Mouse (Mus musculus): ENCODE data around the gene Podn.

The Podn gene

DNA sequence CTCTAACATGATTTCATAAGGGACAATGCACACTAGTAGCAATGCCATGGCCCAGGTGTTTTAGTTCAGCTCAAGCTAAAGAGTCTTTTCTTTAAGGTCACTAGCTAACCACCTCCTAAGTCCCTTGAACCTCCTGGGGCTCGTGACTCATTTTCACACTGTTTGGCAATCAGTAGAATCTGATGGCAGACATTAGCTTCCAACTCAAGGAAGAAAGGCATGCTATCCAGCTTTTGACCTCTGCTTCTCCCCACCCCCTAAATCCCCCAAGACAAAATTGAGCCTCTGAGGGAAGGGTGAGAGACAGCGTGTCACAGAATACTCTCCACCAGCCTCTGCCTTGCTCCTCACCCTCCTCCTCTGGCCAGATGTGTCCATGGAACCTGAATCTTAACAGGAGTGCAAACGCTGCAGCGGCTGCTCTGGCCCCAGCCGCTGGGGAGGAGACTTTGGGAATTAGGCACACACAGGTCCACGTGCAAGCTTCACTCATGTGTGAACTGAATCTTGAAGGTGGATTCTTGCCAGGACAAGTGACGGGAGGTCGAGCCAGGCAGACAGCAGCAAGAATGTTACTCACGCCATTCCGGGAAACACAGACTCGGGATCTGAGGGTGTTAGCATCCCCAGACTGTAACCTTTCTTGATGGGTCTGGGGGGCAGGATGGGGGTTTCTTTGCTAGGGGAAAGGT, 97.5 kb downstream of the Podn start:
- DNase-seq = no peak

DNA sequence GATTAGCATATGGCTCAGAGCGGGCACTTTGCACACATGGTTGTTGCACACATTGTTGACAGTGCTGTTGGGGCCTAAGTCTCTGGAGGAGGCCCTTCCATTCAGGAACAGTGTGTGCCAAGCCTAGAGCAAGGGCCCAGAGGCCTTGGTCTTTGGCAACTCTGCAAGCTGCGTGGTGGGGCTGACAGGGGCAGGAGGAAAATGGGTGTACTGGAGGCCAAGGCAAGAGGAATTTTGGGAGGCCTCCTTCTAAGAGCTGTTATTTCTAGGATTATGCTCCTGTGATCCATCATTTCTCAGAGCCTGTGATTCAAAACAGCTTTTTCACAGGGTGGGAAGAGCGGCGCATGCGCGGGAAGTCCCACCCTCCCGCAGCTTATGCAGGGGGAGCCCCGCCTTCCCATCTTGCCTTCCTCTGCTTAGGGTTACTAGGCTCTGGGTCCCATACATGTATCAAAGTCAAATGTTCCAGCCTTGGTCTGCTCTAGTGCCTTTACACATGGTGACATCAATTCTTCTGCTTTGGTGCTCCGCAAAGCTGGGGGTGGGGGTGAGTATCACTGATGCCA, 99.7 kb downstream of the Podn start:
- DNase-seq = no peak

DNA sequence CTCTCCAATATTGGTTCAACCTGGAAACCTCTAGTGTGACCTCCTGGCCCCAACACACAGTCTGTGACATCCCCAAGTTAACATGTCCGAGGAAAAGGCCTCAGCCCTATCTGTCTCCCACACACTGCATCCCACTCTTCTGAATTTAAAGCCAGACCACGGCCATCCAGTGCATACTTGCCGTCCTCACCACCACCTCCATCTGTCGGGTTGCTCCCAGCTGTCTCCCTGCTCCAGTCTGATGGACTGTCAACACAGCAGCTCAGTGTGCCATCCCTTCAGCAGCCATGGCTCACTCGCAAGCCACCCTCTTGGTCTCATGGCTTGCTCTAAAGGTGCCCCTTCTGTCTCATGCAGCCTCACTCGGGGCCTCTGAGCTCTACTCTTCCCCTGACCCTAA, 100.5 kb downstream of the Podn start:
- no peak for DNase-seq

DNA sequence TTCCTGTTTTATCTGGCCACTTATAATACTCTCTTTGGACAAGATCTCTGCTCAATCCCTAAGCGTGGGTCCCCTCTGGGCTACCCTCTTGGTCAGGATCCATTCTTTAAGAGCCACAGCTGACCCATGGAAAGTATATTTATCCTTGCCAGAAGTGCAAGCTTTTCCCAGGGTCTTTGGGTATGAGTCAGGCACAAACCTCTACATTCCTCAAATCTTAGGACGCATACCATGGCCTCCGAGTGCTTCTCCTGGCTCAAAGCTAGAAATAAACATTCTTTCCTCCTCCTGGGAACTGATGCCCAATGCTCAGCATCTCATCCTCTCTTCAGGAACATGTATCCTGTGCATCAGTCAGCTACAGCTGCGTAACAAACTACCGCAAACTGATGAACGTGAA, 101.2 kb downstream of the Podn start:
- DNase-seq = no peak

DNA sequence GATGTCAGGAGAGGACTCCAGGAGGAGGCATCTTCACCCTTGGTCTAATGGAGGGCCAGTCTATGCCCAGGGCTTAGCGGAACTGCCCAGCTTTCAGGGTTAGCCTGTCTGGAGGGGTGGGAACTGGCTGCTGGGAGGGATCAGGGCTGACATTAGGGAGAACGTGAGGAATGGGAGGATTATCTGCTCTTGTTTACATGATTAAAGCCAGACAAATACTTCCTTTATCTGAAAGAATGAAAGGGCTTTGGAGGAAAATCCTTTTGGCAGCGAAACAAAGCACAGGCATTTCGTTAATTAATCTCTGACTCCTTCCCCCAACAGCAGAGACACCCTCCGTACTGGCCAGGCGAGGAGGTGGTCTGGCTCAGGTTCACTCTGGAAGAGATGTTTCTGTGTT, 104.4 kb downstream of the Podn start:
- DNase-seq = no peak

DNA sequence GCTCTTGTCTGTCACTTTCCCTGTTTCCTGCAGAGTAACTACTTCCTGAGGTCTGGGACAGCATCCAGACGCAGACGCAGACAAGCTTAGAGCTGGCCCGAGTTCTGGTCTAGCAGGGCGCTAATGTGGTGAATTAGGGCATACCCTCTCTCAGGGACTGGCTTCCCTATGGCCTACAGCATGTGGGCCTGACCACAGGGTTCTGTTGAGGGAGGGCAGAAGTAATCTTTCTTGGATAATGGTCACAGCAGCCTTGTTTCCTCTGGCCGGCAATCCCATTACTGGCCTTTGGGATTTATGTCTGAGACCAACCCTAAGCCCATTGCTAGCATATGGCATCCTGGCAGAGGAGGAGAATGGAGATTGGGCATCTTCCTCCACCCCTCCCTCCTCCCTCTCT, 105.4 kb downstream of the Podn start:
- DNase-seq = peak; percentile 58

DNA sequence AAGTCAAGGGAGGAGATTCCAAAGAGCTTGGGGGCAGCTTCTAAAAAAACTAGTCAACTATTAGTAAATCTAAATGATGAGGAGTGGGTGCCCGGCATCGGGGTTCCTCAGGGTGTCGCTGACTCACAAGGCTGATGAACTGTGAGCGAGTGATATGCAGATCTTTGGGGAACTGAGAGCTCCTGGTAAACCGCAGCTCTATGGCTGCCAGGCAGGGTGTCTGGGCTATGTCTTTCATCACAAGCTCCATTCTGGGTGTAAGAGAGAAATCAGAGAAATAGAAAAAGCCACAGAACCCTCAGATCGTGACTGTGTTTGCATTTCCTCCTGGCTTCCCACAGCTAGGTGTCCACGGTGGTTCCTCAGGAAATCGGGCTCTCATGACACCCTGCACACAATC, 107.3 kb downstream of the Podn start:
- DNase-seq = no peak

DNA sequence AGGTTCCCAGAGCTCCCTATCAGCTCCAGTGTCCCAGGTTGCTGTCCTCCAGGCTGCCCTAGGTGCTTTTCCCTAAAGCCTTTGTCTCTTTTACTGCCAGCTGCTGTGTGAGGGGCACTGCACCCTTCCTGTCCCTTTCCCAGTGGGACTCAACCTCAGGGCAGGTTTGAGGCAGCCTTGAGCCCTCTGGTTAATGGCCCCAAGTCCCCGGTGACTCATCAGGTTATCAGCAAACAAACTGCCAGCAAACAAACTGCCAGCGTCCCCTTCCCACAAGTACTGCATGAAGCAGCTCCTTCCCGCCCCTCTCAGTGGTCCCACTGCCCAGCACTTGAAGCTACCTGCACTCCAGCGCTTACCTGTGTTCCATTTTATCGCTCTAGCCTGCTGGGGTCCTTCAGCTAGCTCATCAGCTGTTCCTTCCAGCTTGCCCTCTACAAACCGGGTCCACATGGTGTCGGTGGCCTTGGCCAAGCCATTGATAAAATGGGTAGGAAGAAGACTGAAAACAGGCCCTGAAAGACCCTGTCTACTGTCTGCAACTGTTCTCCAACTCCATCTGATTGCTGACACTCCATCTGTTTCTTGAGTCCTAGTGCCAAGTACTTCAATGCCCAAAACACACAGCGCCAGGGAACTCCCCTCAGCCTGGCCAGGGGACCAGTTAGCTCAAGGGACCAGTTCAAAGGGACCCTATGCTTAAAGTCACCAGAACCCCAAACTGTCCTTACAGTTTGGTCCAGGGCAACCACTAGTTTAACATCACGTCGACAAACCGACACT, 109.7 kb downstream of the Podn start:
- DNase-seq = no peak

DNA sequence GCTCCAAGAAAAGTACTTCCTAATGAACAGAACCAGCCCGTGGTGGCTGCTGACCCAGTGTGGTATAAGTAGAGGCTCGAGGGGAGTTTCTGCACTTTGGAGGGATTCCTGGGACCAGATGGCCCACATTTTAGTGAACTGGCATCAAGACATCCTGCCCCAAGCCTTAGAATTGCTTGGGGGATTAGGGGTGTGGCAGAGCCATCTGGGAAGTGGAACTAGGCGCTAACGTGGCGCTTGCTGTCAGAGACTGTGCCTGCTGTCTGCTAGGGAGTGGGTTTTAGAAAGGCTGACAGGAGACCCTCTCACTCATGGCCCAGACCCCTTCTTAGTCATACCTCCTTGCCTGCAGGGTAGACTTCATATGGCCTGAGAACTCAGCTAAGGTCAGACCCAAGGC, 110.4 kb downstream of the Podn start:
- DNase-seq = no peak

DNA sequence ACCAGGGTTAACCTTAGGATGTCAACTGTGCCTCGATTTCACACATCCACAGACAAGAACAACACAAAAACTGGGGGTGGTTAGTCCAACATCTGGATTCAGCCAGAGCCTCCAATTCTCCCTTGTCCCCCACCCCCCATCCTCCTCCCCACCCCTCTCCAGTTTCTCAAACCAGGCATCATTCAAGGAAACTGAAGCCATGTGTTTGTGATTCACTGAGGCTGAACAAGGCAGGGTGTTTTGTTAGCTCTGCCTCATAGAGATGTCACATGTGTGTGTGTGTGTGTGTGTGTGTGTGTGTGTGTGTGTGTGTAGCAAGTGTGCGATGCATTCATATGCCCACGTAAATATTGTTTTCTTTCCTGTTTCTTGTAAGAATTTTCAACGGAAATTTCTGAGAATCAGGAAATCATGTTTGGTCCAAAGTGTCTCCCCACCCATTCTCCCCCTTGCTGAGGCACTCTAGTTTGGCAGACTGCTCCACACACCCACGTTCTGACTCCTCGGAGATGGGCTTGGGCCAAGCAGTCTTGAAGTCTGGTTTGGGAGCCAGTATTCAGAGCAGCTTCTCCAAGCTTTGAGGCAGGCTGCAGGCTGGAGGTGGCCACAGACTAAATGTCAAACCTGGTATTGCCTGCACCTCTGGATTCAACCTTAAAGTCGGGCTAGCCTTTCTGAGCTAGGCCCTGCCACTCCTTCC, 111.8 kb downstream of the Podn start:
- peak; percentile 21 for DNase-seq

DNA sequence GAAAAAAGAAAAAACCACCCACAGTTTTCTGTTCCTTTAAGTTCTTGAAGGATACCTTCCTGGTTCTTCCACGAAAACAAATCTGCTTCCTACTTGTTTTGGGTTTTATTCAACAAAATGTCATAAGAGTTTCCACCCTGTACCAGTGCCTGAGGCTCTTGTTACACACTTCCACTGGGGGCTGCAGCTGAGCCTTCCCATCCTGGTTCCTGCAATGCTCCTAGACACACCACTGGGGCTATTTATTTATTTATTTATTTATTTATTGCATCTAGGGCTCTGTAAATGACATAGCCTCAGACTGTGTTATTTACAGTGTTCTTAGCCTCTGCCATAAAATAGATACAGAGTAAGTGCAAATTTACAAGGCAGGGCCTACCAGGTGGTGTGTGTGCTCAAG, 112.5 kb downstream of the Podn start:
- DNase-seq = no peak

DNA sequence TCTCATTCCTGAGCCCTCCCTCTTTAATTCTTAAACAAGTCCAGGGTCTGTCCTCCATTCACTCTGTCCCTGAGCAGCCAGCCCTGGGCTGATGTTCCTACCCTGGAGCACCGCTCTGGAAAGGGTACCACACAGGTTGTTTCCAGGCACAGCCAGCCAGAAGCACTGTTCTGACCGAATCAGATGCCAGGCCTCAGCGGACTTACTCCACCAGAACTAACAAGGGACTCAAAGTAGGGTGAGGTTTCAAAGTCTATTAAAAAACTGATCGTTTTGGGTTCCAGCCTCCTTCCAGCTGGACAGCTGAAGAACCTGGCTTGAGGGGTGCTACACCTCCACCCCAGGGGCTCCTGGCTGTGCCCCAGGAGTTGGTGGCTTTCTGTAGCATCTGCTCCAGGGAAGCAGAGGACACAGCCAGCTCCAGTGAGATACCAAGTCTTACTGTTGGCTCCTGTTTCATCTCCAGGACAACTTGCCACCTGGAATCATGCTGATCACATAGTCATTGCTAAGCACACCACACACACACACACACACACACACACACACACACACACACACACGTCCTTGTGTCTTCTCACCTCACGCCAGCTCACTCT, 116.1 kb downstream of the Podn start:
- peak; percentile 38 for DNase-seq

DNA sequence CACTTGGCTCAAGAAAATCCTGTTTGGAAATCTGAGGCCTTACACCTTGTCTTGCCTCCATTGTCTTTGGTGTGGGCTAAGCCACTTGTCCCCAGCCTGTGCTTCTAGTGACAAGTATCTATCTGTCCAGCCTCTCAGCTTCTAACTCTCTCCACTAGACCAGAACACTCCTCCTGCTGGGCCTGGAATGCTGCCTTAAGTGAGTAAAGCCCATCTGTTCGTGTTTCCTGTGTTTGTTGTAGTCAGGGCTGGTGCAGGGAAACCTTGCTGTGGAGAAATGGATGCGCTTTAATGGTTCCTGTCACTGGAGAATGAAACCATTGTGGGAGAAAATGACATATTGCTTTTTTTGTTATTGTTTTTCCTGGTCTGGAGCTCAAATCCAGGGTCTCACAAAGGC, 116.7 kb downstream of the Podn start:
- peak; percentile 91 for DNase-seq

DNA sequence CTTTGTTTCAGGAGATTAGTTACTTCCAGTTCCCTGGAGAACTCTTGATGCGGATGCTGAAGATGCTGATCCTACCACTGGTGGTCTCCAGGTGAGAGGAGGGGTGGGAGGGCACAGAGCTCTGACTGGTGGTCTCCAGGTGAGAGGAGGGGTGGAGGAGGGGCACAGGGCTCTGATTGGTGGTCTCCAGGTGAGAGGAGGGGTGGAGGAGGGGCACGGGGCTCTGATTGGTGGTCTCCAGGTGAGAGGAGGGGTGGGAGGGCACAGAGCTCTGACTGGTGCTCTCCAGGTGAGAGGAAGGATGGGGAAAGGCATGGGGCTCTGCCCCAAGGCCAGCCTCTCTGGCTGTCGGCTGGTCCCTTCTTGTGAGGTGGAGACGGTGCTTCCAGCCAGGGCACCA, 118.7 kb downstream of the Podn start:
- no peak for DNase-seq

DNA sequence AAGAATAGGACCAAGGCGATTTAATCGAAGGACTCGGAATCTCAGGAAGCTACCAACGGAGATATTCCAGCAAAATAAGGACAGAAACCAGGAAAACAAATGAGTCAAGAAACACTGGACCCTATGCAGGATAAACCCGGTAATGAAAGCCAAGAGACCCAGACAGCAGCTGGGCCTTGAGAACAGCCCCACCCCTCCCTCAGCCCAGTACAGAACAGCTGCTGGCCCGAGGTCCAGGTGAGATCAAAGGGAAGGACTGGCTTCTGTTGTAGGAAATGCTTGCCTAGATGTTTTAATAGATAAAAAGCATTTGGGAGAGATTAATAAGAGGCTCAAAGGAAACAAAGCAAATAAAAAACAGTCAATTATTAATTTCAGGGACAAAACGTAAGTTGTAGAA, 121.2 kb downstream of the Podn start:
- DNase-seq = no peak

DNA sequence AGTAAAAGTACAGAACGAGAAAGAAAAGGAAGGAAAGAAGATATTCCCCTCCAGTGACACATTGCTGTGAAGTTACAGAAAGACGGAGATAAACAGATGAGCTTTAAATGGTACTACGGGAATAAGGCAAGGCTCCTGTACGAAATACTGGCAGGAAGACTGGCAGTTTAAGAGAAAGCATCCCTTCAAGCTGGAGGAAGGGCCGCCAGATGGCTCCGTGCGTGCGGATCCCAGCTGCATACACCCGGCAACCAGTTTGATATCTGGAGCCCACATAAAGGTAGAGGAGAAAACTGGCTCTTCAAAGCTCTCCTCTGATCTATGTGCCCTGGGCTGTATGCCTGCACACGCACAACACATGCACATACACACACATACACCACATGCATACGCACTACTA, 121.7 kb downstream of the Podn start:
- DNase-seq = no peak

DNA sequence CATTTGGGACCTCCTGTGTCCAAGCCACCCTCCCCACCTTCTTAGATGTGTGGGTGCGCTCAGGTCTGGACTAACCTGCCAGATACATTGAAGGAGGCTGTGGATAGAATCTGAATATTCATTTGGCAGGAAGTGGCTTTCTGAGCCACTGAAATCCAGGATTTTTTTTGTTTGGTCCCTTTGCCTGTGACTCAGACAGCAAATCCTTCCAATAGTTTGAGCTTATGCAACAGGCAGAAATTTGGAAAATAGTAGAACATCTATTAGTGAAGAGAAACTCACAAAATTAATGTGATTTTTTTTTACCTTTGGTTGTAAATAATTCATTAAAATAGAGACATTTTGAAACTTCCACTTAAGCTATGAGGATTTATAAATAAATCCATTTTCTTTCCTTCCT, 125.1 kb downstream of the Podn start:
- DNase-seq = no peak

DNA sequence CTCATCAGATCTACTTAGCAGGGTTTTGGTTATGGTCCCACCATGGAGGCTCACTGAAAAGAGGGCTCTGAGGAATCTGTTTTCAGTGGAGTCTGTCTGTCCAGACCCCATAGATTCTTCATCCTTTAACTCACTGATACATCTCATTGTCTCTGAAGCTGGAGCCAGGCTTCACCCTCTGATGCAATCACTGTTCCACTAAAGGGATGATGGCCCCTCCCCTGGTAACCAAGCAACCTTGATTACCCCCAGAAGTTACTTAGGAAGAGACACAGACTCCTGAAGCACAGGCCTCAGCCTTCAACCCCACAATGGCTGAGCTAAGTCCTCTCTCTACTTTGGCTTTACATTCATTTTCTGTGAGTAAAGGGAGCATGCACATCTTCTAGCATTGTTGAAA, 126.5 kb downstream of the Podn start:
- no peak for DNase-seq

DNA sequence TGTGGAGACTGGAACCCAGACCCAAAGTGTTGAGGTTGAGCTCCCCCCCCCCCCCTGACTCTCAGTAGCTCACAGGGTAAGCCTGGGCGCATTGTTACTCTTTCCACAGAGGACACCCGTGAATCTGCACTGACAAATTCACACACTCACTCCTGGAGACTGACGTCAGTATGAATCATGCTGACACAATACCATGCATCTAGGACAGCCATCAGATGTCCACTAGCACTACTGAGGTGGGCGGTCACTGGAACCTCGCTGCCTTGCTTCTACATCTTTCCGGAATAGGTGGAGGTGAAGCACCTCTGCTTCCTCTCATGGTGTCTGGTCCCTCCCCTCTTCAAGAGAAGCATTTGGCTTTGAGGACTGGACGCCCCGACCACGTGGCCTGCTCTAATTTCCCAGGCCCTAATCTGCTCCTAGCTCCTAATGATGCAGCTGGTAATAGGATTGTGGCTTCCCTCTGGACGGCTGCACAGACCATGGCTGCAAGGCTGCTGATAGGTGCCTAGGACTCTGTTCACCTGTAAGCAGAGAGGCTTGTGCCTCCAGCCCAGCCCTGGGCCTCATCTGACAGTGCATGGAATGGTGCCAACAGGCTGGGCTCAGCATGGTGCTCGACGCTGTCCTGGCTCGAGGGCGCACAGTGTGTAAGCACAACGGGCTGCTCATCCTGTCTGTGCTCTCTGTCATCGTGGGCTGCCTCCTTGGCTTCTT, 128.1 kb downstream of the Podn start, which contains the start of gene Slc1a7:
Gene Slc1a7 (plus strand): TSS at position 367 of the 717 bp plus-strand sequence.
- DNase-seq = no peak

DNA sequence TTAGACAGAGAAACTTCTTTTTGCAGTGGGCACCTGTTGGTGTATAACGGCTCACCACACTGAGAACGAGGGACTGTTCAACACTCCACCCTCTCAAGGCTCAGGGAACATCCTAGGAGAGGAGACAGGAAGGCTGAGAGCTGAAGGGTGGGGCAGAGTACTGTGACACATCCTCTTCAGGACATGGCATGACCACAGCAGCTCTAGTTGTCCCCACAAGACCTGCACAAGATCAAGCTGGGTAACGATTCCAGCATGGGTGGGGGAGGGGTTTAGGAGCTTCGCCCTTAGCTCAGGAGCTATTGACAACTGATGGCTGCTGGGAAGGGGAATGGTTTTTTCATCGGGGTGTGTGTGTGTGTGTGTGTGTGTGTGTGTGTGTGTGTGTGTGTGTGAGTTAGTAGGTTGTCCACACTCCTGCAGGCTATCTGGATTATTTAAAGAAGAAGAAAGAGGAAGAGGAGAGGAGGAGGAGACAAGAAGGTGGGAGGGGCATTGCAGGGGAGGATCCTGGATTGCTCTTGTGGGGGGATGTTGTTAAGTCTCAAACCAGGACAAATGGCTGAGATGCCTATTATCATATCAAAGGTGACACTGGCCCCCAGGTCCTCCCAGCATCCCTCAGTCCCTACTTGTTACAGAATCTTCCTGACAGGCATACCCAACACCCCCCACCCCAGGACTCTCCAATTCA, 129.7 kb downstream of the Podn start:
- DNase-seq = no peak
